Mouse (Mus musculus) neural tube, embryonic 12.5 days (tissue): ENCODE measurements around the gene Eef1akmt4. TPM values are rescaled to one million over a fixed set of nuclear protein-coding genes. Genes with fewer than 3 reads are reported as not detected.

Experiments used
- ATAC-seq: fragments of 200-750 bp; cut with Nextera tagmentation; 2 replicates; pipeline ENCODE4 v1.8.0; 2017; ENCODE audit warnings: low read depth, mild to moderate bottlenecking, moderate TSS enrichment, moderate library complexity; ENCODE audit not compliant: low FRiP score
- H3K27ac ChIP-seq: fragments of 300-500 bp; sonication (generic); 2 replicates; pipeline ENCODE4 v1.5.1; 2016
- H3K27me3 ChIP-seq: fragments of 300-500 bp; sonication (generic); replicated peaks from 2 replicates; pipeline ENCODE4 v1.6.1; 2016; ENCODE audit warnings: mild to moderate bottlenecking
- H3K36me3 ChIP-seq: fragments of 300-500 bp; sonication (generic); 2 replicates; pipeline ENCODE4 v1.6.1; 2016; ENCODE audit warnings: mild to moderate bottlenecking
- H3K4me1 ChIP-seq: fragments of 300-500 bp; sonication (generic); 2 replicates; pipeline ENCODE4 v1.6.1; 2016
- H3K4me2 ChIP-seq: fragments of 300-500 bp; sonication (generic); replicated peaks from 2 replicates; pipeline ENCODE4 v1.6.1; 2016; ENCODE audit warnings: mild to moderate bottlenecking
- H3K4me3 ChIP-seq: fragments of 300-500 bp; sonication (generic); 2 replicates; pipeline ENCODE4 v1.5.1; 2016
- H3K9ac ChIP-seq: fragments of 300-500 bp; sonication (generic); 2 replicates; pipeline ENCODE4 v1.6.1; 2016; ENCODE audit warnings: mild to moderate bottlenecking
- H3K9me3 ChIP-seq: fragments of 300-500 bp; sonication (generic); 2 replicates; pipeline ENCODE4 v1.6.1; 2016; ENCODE audit warnings: mild to moderate bottlenecking
- WGBS: fragments of 180-500 bp; shearing (Covaris S2); methylation state at CpG from one replicate; pipeline ENCODE4 v1.1.7; 2016; 5-methylcytosine and 5-hydroxymethylcytosine counted together
- polyA plus RNA-seq: library from polyadenylated mRNA; unstranded; fragments of >200 nt; fragmentation: Nextera tagmentation; extraction: Ambion mirVana; gene quantifications from 2 replicates; pipeline ENCODE4 v1.2.1, GENCODE M21; 2016

Gene Eef1akmt4
- polyA plus RNA-seq, result 18.7 and 21.2 TPM in 2 replicates

GRCm38 (mm10) chr16:20611357-20612227 lies at the start of gene Eef1akmt4, which contains the start of the genes Gm49333 and Alg3:
Eef1akmt4 (plus strand) TSS chr16:20611593.
Gm49333 (plus strand) TSS chr16:20611610.
Alg3 (minus strand) TSS chr16:20611735.
- ATAC-seq, result peak; percentile 94
- peak within 1 kb of the TSS; percentile 88 for H3K4me3 ChIP-seq
- 3% methylated on average over 41 of the region's 41 CpGs for WGBS

DNA sequence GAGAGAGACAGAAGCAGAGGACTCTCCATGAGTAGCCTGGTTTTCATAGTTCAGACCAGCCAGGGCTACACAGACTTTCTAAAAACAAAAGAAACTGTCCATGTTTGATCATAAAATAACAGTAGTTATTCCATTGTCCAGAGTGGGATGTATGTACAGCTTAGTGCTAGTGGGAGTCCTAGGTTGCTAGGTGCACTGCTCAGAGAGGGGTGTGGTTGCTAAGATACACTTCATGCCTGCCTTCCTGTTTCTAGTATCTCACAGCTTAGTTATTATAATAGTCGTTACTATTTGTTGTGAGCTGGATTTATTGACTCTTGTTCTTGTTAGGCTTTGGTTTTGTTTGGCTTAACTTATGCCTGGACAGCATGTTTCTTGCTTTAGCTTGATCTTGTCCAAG lies 46.3 kb upstream of the Eef1akmt4 start:
- WGBS, result 68% methylated on average over 1 of the region's 1 CpGs
- no peak for ATAC-seq
- H3K4me3 ChIP-seq, result no peak overlapping the region
- peaks cover 31% of the 10 kb centered on the region for H3K36me3 ChIP-seq
- no peaks in the 10 kb centered on the region for H3K27me3 ChIP-seq
- H3K9me3 ChIP-seq, result no peaks in the 10 kb centered on the region
- H3K4me2 ChIP-seq, result no peak overlapping the region
- no peaks in the 10 kb centered on the region for H3K4me1 ChIP-seq
- H3K27ac ChIP-seq, result no peak overlapping the region
- no peak overlapping the region for H3K9ac ChIP-seq

More at GRCm38 (mm10) chr16:20611357-20612227, at the start of gene Eef1akmt4, which contains the start of the genes Gm49333 and Alg3:
- H3K4me2 ChIP-seq, result peak within 1 kb of the TSS; percentile 95
- H3K27me3 ChIP-seq, result no peaks in the 10 kb centered on the region
- peaks cover 16% of the 10 kb centered on the region for H3K4me1 ChIP-seq
- peak within 1 kb of the TSS; percentile 88 for H3K9ac ChIP-seq
- H3K27ac ChIP-seq, result peak within 1 kb of the TSS; percentile 63; the same call in 1 of the 2 replicates
- no peaks in the 10 kb centered on the region for H3K9me3 ChIP-seq
- peaks cover 19% of the 10 kb centered on the region for H3K36me3 ChIP-seq

- H3K36me3 ChIP-seq, result no peaks in the 10 kb centered on the region
- under 1% methylated on average over 24 of the region's 24 CpGs for WGBS
- peak within 1 kb of the TSS; percentile 92 for H3K4me2 ChIP-seq
- no peaks in the 10 kb centered on the region for H3K9me3 ChIP-seq
- peaks cover 58% of the 10 kb centered on the region for H3K27me3 ChIP-seq
- peak within 1 kb of the TSS; percentile 59 for H3K9ac ChIP-seq
- no peak within 1 kb of the TSS for H3K27ac ChIP-seq
- ATAC-seq, result peak; percentile 74
- peaks cover 21% of the 10 kb centered on the region for H3K4me1 ChIP-seq
- H3K4me3 ChIP-seq, result peak within 1 kb of the TSS; percentile 49
These were observed 21.9 kb upstream of the Eef1akmt4 start, which contains the start of gene Vwa5b2 for GRCm38 (mm10) chr16:20589366-20589938. Vwa5b2 (plus strand) TSS chr16:20589471.

- no peak overlapping the region for H3K27ac ChIP-seq
- H3K9ac ChIP-seq, result peak overlapping the region; percentile 59
- H3K4me1 ChIP-seq, result peaks cover 21% of the 10 kb centered on the region
- peaks cover 61% of the 10 kb centered on the region for H3K27me3 ChIP-seq
- H3K9me3 ChIP-seq, result no peaks in the 10 kb centered on the region
- no peaks in the 10 kb centered on the region for H3K36me3 ChIP-seq
- peak; percentile 89 for ATAC-seq
- peak overlapping the region; percentile 49 for H3K4me3 ChIP-seq
- H3K4me2 ChIP-seq, result peak overlapping the region; percentile 92
- under 1% methylated on average over 38 of the region's 39 CpGs for WGBS
These were observed 21.3 kb upstream of the Eef1akmt4 start for GRCm38 (mm10) chr16:20589939-20590679.

- Histone ChIP-seq H3K36me3 (no peaks in the 10 kb centered on the region), H3K27ac (no peak overlapping the region), H3K27me3 (peaks cover 63% of the 10 kb centered on the region), H3K4me2 (peak overlapping the region; percentile 92), H3K9ac (0 out of 2 replicates have a peak overlapping the region, but pooled peaks have one; percentile 59), H3K9me3 (no peaks in the 10 kb centered on the region), H3K4me1 (peaks cover 21% of the 10 kb centered on the region), H3K4me3 (peak overlapping the region; percentile 49)
- ATAC-seq, result no peak; the same call in 1 of the 2 replicates
- WGBS, result 2% methylated on average over 17 of the region's 17 CpGs
These were observed 20.7 kb upstream of the Eef1akmt4 start for GRCm38 (mm10) chr16:20590680-20591038.

DNA sequence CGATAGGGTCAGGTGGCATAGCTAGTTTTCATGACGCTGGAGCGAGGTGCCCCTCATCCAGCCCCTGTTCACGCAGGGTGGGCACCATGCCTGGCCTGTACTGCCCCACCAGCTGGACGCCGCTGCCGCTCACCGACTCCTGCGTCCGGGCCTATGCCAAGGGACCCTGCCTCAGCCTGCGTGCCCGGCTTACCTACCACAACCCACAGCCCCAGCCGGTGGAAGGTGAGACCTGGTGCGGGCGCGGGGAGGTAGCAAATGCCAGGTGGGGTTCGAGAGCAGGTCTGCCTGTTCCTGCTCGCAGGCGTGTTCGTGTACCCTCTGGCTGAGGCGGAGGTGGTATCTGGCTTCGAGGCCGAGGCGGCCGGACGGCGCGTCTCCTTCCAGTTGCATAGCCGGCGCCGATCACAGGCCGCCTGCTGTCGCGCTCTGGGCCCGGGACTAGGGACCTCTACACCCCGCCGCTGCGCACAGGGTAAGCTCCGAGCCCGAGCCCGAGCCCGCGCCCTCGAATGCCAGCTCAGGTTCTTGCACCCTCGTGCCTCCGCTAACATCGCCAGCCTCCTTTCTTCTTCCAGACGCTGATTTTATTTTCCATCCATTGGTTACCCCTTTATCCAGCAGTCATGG lies 20.2 kb upstream of the Eef1akmt4 start:
- Histone ChIP-seq H3K4me1 (peaks cover 21% of the 10 kb centered on the region), H3K4me2 (peak overlapping the region; percentile 92), H3K27ac (no peak overlapping the region), H3K9me3 (no peaks in the 10 kb centered on the region), H3K36me3 (no peaks in the 10 kb centered on the region), H3K4me3 (peak overlapping the region; percentile 49), H3K9ac (peak overlapping the region; percentile 59; the same call in 1 of the 2 replicates), H3K27me3 (peaks cover 63% of the 10 kb centered on the region)
- ATAC-seq, result peak; percentile 19; the same call in 1 of the 2 replicates
- WGBS, result 4% methylated on average over 48 of the region's 48 CpGs

DNA sequence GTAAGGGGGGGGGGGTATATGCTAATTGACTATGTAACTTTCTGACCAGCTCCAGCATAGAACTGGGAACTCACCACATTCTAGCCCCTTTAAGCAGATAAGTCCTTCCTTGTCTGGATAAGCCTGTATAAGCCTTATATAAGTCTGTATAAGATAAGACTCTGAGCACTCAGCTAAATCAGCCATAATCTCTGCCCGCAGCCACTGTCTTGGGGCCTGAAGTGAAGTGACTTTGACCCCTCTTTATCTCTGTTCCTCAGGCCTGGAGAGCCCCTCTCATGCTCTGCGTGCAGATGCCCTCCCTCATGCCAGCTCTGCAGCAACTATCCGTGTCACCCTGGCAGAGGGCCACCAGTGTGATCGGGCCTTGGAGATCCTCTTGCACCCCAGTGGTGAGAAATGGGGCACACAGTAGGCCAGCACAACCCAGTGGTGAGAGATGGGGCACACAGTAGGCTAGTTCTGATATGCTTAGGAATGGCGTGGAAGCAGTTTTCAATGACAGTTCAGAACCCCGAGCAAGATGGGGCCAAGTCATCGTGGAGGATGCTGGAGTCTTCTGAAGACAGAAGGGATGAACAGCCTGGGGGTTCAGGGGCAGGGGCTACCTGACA lies 16.2 kb upstream of the Eef1akmt4 start:
- Histone ChIP-seq H3K27ac (no peak overlapping the region), H3K4me3 (no peak overlapping the region), H3K4me2 (no peak overlapping the region), H3K9ac (no peak overlapping the region), H3K9me3 (no peaks in the 10 kb centered on the region), H3K27me3 (peaks cover 46% of the 10 kb centered on the region), H3K4me1 (peaks cover 10% of the 10 kb centered on the region), H3K36me3 (no peaks in the 10 kb centered on the region)
- 88% methylated on average over 7 of the region's 7 CpGs for WGBS
- no peak for ATAC-seq

GRCm38 (mm10) chr16:20595737-20596136 lies 15.7 kb upstream of the Eef1akmt4 start:
- Histone ChIP-seq H3K27ac (no peak overlapping the region), H3K4me3 (no peak overlapping the region), H3K36me3 (no peaks in the 10 kb centered on the region), H3K9ac (no peak overlapping the region), H3K4me1 (peaks cover 4% of the 10 kb centered on the region), H3K27me3 (peaks cover 40% of the 10 kb centered on the region), H3K9me3 (no peaks in the 10 kb centered on the region), H3K4me2 (no peak overlapping the region)
- no peak for ATAC-seq
- 88% methylated on average over 4 of the region's 4 CpGs for whole genome bisulfite sequencing

- no peak overlapping the region for H3K27ac ChIP-seq
- no peak overlapping the region for H3K4me2 ChIP-seq
- no peak overlapping the region for H3K9ac ChIP-seq
- H3K4me3 ChIP-seq, result no peak overlapping the region
- no peaks in the 10 kb centered on the region for H3K4me1 ChIP-seq
- H3K27me3 ChIP-seq, result peaks cover 29% of the 10 kb centered on the region
- 76% methylated on average over 7 of the region's 7 CpGs for WGBS
- H3K9me3 ChIP-seq, result no peaks in the 10 kb centered on the region
- no peaks in the 10 kb centered on the region for H3K36me3 ChIP-seq
- no peak for ATAC-seq
These were observed 14.5 kb upstream of the Eef1akmt4 start for GRCm38 (mm10) chr16:20596687-20597441.

GRCm38 (mm10) chr16:20600511-20600910 lies 10.9 kb upstream of the Eef1akmt4 start:
- no peaks in the 10 kb centered on the region for H3K27me3 ChIP-seq
- WGBS, result 78% methylated on average over 5 of the region's 5 CpGs

More at GRCm38 (mm10) chr16:20600511-20600910, 10.9 kb upstream of the Eef1akmt4 start:
- H3K9ac ChIP-seq, result no peak overlapping the region
- H3K9me3 ChIP-seq, result no peaks in the 10 kb centered on the region
- H3K4me2 ChIP-seq, result no peak overlapping the region
- H3K27ac ChIP-seq, result no peak overlapping the region
- no peak overlapping the region for H3K4me3 ChIP-seq
- no peak for ATAC-seq
- H3K36me3 ChIP-seq, result peaks cover 19% of the 10 kb centered on the region
- H3K4me1 ChIP-seq, result no peaks in the 10 kb centered on the region
